Mouse (Mus musculus) Patski (cell line): Measurements from ENCODE around the gene Cd34. TPM values are rescaled to one million over a fixed set of nuclear protein-coding genes. Genes with fewer than 3 reads are reported as not detected.

Source experiments
- ATAC-seq: fragments of 100-300 bp; one replicate; pipeline ENCODE4 v1.8.0; 2021
- CTCF ChIA-PET: fragments of 350-600 bp; sonication (Branson Sonifier 250); formaldehyde crosslinking; loops from one replicate; lab custom pipeline; 2022; ENCODE audit warnings: inconsistent platforms; lab: Charles Lee
- POLR2A ChIA-PET: fragments of 350-600 bp; sonication (Branson Sonifier 250); formaldehyde crosslinking; loops from one replicate; lab custom pipeline; 2022; ENCODE audit warnings: antibody characterized with exemption, inconsistent platforms; lab: Charles Lee
- DNase-seq: peaks from one replicate; pipeline ENCODE4 v3.0.0-alpha.2; 2011; ENCODE audit warnings: low read depth, low spot score
- H3K27me3 ChIP-seq: fragments of 371-371 bp; one replicate; pipeline ENCODE4 v1.5.1; 2021
- CTCF ChIP-seq: fragments of 100-300 bp; IDR thresholded peaks from one replicate; pipeline ENCODE4 v1.5.1; 2021
- in situ Hi-C: fragments of 300-500 bp; cut with MboI; formaldehyde crosslinking; loops from 3 replicates; pipeline ENCODE4 v1.11.1; 2018; ENCODE audit warnings: low pct_unique_long_range_greater_than_20kb, mixed read lengths
- polyA plus RNA-seq: library from polyadenylated mRNA; unstranded; gene quantifications from one replicate; pipeline ENCODE4 v1.2.3, GENCODE M21; 2021

The Cd34 gene
- polyA plus RNA-seq: 0.05 TPM

- ATAC-seq: no peak
- DNase-seq: no peak
- no peak for TF ChIP-seq CTCF
- POLR2A ChIA-PET: interaction anchor here (0.6 kb wide), 1 partner anchor 799 kb away, joined by 3 read pairs; no protein-coding TSS in a partner anchor
- CTCF ChIA-PET: interaction anchor here (1.1 to 1.5 kb wide), 2 partner anchors 12 to 59 kb away, joined by 4 read pairs; no protein-coding TSS in a partner anchor
- in situ Hi-C loops: no loop called here
- H3K27me3 ChIP-seq: no peaks in the 10 kb centered on the region
Measured at GRCm38 (mm10) chr1:194938715-194939114, at the start of gene Cd34. TSS of gene Cd34 (plus strand) at chr1:194938819.

GRCm38 (mm10) chr1:194894513-194894912, 44.1 kb upstream of the Cd34 start:
- ATAC-seq (no peak), DNase-seq (no peak)
- in situ Hi-C loops: no loop called here
- ChIA-PET POLR2A (no interaction called here), CTCF (no interaction called here)
- TF ChIP-seq CTCF: no peak
- H3K27me3 ChIP-seq: no peaks in the 10 kb centered on the region

- no peaks in the 10 kb centered on the region for H3K27me3 ChIP-seq
- DNase-seq (no peak), ATAC-seq (no peak)
- CTCF ChIA-PET: no interaction called here
- POLR2A ChIA-PET: no interaction called here
- in situ Hi-C loops: no loop called here
- TF ChIP-seq CTCF: no peak
Measured at GRCm38 (mm10) chr1:194895287-194895686, 43.3 kb upstream of the Cd34 start.

GRCm38 (mm10) chr1:194901075-194901474, 37.5 kb upstream of the Cd34 start:
- no peak for ATAC-seq
- no peaks in the 10 kb centered on the region for H3K27me3 ChIP-seq
- ChIA-PET POLR2A (no interaction called here), CTCF (interaction anchor here (1.4 kb wide), 1 partner anchor 10 kb away, joined by 3 read pairs; no protein-coding TSS in a partner anchor)
- DNase-seq: no peak
- no peak for TF ChIP-seq CTCF
- in situ Hi-C loops: no loop called here

GRCm38 (mm10) chr1:194901826-194902225, 36.8 kb upstream of the Cd34 start:
- CTCF ChIA-PET: interaction anchor here (1.4 kb wide), 1 partner anchor 9 kb away, joined by 3 read pairs; no protein-coding TSS in a partner anchor
- no peaks in the 10 kb centered on the region for H3K27me3 ChIP-seq
- DNase-seq: no peak
- no peak for ATAC-seq
- TF ChIP-seq CTCF: no peak
- in situ Hi-C loops: no loop called here
- POLR2A ChIA-PET: no interaction called here

- ATAC-seq (peak; percentile 86), DNase-seq (peak; percentile 34)
- no peak for TF ChIP-seq CTCF
- ChIA-PET CTCF (interaction anchor here (1.0 to 1.3 kb wide), 3 partner anchors 18 to 40 kb away, joined by 3 read pairs; no protein-coding TSS in a partner anchor), POLR2A (no interaction called here)
- no peaks in the 10 kb centered on the region for H3K27me3 ChIP-seq
- in situ Hi-C loops: no loop called here
Measured at GRCm38 (mm10) chr1:194908956-194909355, 29.7 kb upstream of the Cd34 start.

- H3K27me3 ChIP-seq: no peaks in the 10 kb centered on the region
- CTCF ChIA-PET: interaction anchor here (0.9 to 1.1 kb wide), 2 partner anchors 17 to 25 kb away, joined by 3 read pairs; no protein-coding TSS in a partner anchor
- ATAC-seq (peak; percentile 69), DNase-seq (no peak)
- in situ Hi-C loops: no loop called here
- POLR2A ChIA-PET: no interaction called here
- TF ChIP-seq CTCF: no peak
Measured at GRCm38 (mm10) chr1:194925753-194926350, 12.8 kb upstream of the Cd34 start.

GRCm38 (mm10) chr1:194927887-194928286, 10.7 kb upstream of the Cd34 start:
- no peaks in the 10 kb centered on the region for H3K27me3 ChIP-seq
- CTCF ChIA-PET: no interaction called here
- ATAC-seq (no peak), DNase-seq (no peak)
- in situ Hi-C loops: no loop called here
- POLR2A ChIA-PET: interaction anchor here (0.6 kb wide), 1 partner anchor 304 kb away, joined by 4 read pairs; no protein-coding TSS in a partner anchor
- TF ChIP-seq CTCF: no peak

GRCm38 (mm10) chr1:194929275-194929971, 9.2 kb upstream of the Cd34 start:
- in situ Hi-C loops: no loop called here
- no peak for ATAC-seq
- no peak for TF ChIP-seq CTCF

GRCm38 (mm10) chr1:194929972-194930355, 8.7 kb upstream of the Cd34 start:
- ATAC-seq (no peak), DNase-seq (no peak)
- no peaks in the 10 kb centered on the region for H3K27me3 ChIP-seq
- TF ChIP-seq CTCF: no peak
- in situ Hi-C loops: no loop called here
- ChIA-PET CTCF (no interaction called here), POLR2A (interaction anchor here (0.5 kb wide), 1 partner anchor 19 kb away, joined by 3 read pairs; no protein-coding TSS in a partner anchor)

More at GRCm38 (mm10) chr1:194929275-194929971, 9.2 kb upstream of the Cd34 start:
- DNase-seq: no peak
- ChIA-PET POLR2A (interaction anchor here (0.5 kb wide), 1 partner anchor 18 kb away, joined by 3 read pairs; no protein-coding TSS in a partner anchor), CTCF (interaction anchor here (1.0 kb wide), 1 partner anchor 11 kb away, joined by 3 read pairs; no protein-coding TSS in a partner anchor)
- H3K27me3 ChIP-seq: no peaks in the 10 kb centered on the region

- ChIA-PET CTCF (no interaction called here), POLR2A (no interaction called here)
- no peak for ATAC-seq
Measured at GRCm38 (mm10) chr1:194930706-194931105, 7.9 kb upstream of the Cd34 start.

More at GRCm38 (mm10) chr1:194930706-194931105, 7.9 kb upstream of the Cd34 start:
- no peak for TF ChIP-seq CTCF
- H3K27me3 ChIP-seq: no peaks in the 10 kb centered on the region
- DNase-seq: no peak
- in situ Hi-C loops: no loop called here
